Mouse (Mus musculus): ENCODE results near the gene Tmem170.
"Not testable (repeated sequence)": the region's sequence is repeated elsewhere in the genome, so short reads cannot be mapped to it uniquely, and the experiment has no call there.

The Tmem170 gene

GRCm38 (mm10) chr8:111875758-111876157, 792 bp downstream of the Tmem170 start:
- no peak for DNase-seq (ENCODE audit: low spot score in 2 of 2)

- no peak for DNase-seq (ENCODE audit: low spot score in 2 of 2)
Observed at GRCm38 (mm10) chr8:111871278-111871677, 5.3 kb downstream of the Tmem170 start.

GRCm38 (mm10) chr8:111870379-111870778, 6.2 kb downstream of the Tmem170 start:
- no peak for DNase-seq (ENCODE audit: low spot score in 2 of 2)

- no peak for DNase-seq (ENCODE audit: low spot score in 2 of 2)
Observed at GRCm38 (mm10) chr8:111868664-111869063, 7.9 kb downstream of the Tmem170 start.

- DNase-seq (ENCODE audit: low spot score in 2 of 2) = no peak
Observed at GRCm38 (mm10) chr8:111865857-111866256, 10.7 kb downstream of the Tmem170 start.

GRCm38 (mm10) chr8:111865130-111865852, 11.3 kb downstream of the Tmem170 start:
- DNase-seq (ENCODE audit: low spot score in 2 of 2) = no peak

- DNase-seq (ENCODE audit: low spot score in 2 of 2) = no peak
Observed at GRCm38 (mm10) chr8:111864648-111865047, 11.9 kb downstream of the Tmem170 start.

GRCm38 (mm10) chr8:111863280-111863679, 13.3 kb downstream of the Tmem170 start:
- no peak for DNase-seq (ENCODE audit: low spot score in 2 of 2)

- no peak for DNase-seq (ENCODE audit: low spot score in 2 of 2)
Observed at GRCm38 (mm10) chr8:111855977-111856376, 20.6 kb downstream of the Tmem170 start.

GRCm38 (mm10) chr8:111853861-111854501, 22.6 kb downstream of the Tmem170 start, which contains the start of gene Cfdp1:
Gene Cfdp1 (minus strand): TSS chr8:111854291.
- DNase-seq (ENCODE audit: low spot score in 2 of 2) = peak; percentile 94 to 96

GRCm38 (mm10) chr8:111853219-111853618, 23.3 kb downstream of the Tmem170 start:
- not testable (repeated sequence) for DNase-seq (ENCODE audit: low spot score in 2 of 2)

- no peak for DNase-seq (ENCODE audit: low spot score in 2 of 2)
Observed at GRCm38 (mm10) chr8:111846746-111847145, 29.8 kb downstream of the Tmem170 start.

- DNase-seq (ENCODE audit: low spot score in 2 of 2) = no peak
Observed at GRCm38 (mm10) chr8:111835540-111835939, 41.0 kb downstream of the Tmem170 start.

- DNase-seq (ENCODE audit: low spot score in 2 of 2) = no peak
Observed at GRCm38 (mm10) chr8:111834011-111834410, 42.5 kb downstream of the Tmem170 start.

- no peak for DNase-seq (ENCODE audit: low spot score in 2 of 2)
Observed at GRCm38 (mm10) chr8:111832983-111833382, 43.6 kb downstream of the Tmem170 start.

- DNase-seq (ENCODE audit: low spot score in 2 of 2) = no peak
Observed at GRCm38 (mm10) chr8:111831996-111832395, 44.6 kb downstream of the Tmem170 start.

GRCm38 (mm10) chr8:111828595-111828994, 48.0 kb downstream of the Tmem170 start:
- no peak for DNase-seq (ENCODE audit: low spot score in 2 of 2)

GRCm38 (mm10) chr8:111825219-111825618, 51.3 kb downstream of the Tmem170 start:
- no peak for DNase-seq (ENCODE audit: low spot score in 2 of 2)

- no peak for DNase-seq (ENCODE audit: low spot score in 2 of 2)
Observed at GRCm38 (mm10) chr8:111824334-111824733, 52.2 kb downstream of the Tmem170 start.

- no peak for DNase-seq (ENCODE audit: low spot score in 2 of 2)
Observed at GRCm38 (mm10) chr8:111821199-111821598, 55.4 kb downstream of the Tmem170 start.

- DNase-seq (ENCODE audit: low spot score in 2 of 2) = no peak
Observed at GRCm38 (mm10) chr8:111820691-111821090, 55.9 kb downstream of the Tmem170 start.

- DNase-seq (ENCODE audit: low spot score in 2 of 2) = no peak
Observed at GRCm38 (mm10) chr8:111820018-111820417, 56.5 kb downstream of the Tmem170 start.

GRCm38 (mm10) chr8:111818556-111818955, 58.0 kb downstream of the Tmem170 start:
- DNase-seq (ENCODE audit: low spot score in 2 of 2) = no peak

Data from frontal cortex, postnatal 10 days (tissue).